Mouse (Mus musculus) myocyte (in vitro differentiated cells): ENCODE measurements around the gene Pvr.

Source experiments
- CEBPB ChIP-seq: IDR thresholded peaks from 2 replicates; pipeline ENCODE4 v1.6.1; 2011; ENCODE audit warnings: mild to moderate bottlenecking, moderate library complexity; ENCODE audit not compliant: poor library complexity, insufficient read depth, severe bottlenecking
- E2F4 ChIP-seq: IDR thresholded peaks from one replicate; pipeline ENCODE4 v1.6.1; 2011; ENCODE audit warnings: mild to moderate bottlenecking, control low read depth, moderate library complexity; ENCODE audit not compliant: insufficient read depth
- MAX ChIP-seq: IDR thresholded peaks from one replicate; pipeline ENCODE4 v1.6.1; 2011; ENCODE audit warnings: low read depth, mild to moderate bottlenecking, control low read depth
- MYOD1 ChIP-seq, 3 experiments: IDR thresholded peaks; one replicate each; pipeline ENCODE4 v1.6.1; 2011; ENCODE audit warnings: control low read depth in 2 of 3, low read depth in 2 of 3, mild to moderate bottlenecking in 2 of 3, moderate library complexity in 1 of 3; ENCODE audit not compliant: insufficient read length in 2 of 3, control insufficient read depth in 1 of 3
- MYOG ChIP-seq, 3 experiments: IDR thresholded peaks; one replicate each; pipeline ENCODE4 v1.6.1; 2011; ENCODE audit warnings: control low read depth in 2 of 3, low read depth in 2 of 3, mild to moderate bottlenecking in 2 of 3; ENCODE audit not compliant: insufficient read length in 2 of 3, control insufficient read depth in 1 of 3, insufficient read depth in 1 of 3
- POLR2A ChIP-seq: IDR thresholded peaks from one replicate; pipeline ENCODE4 v1.6.1; 2011; ENCODE audit warnings: low read depth, mild to moderate bottlenecking, control low read depth, moderate library complexity; ENCODE audit not compliant: insufficient read length
- POLR2AphosphoS2 ChIP-seq: IDR thresholded peaks from one replicate; pipeline ENCODE4 v1.6.1; 2011; ENCODE audit warnings: low read depth, control low read depth; ENCODE audit not compliant: insufficient read length
- REST ChIP-seq: IDR thresholded peaks from one replicate; pipeline ENCODE4 v1.6.1; 2011; ENCODE audit warnings: mild to moderate bottlenecking, control low read depth, moderate library complexity; ENCODE audit not compliant: insufficient read depth, insufficient read length
- SRF ChIP-seq: IDR thresholded peaks from one replicate; pipeline ENCODE4 v1.6.1; 2011; ENCODE audit warnings: low read depth; ENCODE audit not compliant: control insufficient read depth, insufficient read length
- TCF12 ChIP-seq: IDR thresholded peaks from one replicate; pipeline ENCODE4 v1.6.1; 2011; ENCODE audit warnings: mild to moderate bottlenecking, control low read depth; ENCODE audit not compliant: poor library complexity, insufficient read depth, severe bottlenecking
- TCF3 ChIP-seq: IDR thresholded peaks from one replicate; pipeline ENCODE4 v1.6.1; 2011; ENCODE audit warnings: low read depth, control low read depth; ENCODE audit not compliant: insufficient read length
- USF1 ChIP-seq: IDR thresholded peaks from one replicate; pipeline ENCODE4 v1.6.1; 2011; ENCODE audit warnings: low read depth, mild to moderate bottlenecking, control low read depth, moderate library complexity

DNA sequence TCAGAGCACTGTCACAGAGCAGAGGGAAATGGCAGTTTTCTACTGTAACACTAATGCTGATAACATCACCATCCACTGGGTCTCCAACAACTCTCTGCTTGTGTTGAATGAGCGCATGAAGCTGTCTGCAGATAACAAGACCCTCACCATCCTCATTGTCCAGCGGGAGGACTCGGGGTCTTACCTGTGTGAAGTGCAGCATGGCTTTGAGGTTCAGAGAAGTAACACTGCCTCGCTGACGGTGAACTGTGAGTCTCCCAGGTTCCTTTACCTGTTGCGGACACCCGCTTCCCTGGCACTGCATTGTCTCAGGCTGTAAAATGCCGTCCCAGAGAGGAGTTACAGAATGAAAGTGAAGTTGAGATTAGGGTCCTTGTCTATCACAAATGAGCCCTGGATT lies 49.2 kb upstream of the Pvr start:
- no peak for TF ChIP-seq POLR2A
- no peak for TF ChIP-seq CEBPB
- TF ChIP-seq MYOD1 (IDR thresholded peaks at IDR 0.05; ENCODE audit: control insufficient read depth in 1 of 3, insufficient read length in 2 of 3, low read depth in 2 of 3) = no peak
- no peak for TF ChIP-seq TCF12
- TF ChIP-seq USF1 = no peak
- no peak for TF ChIP-seq TCF3
- no peak for TF ChIP-seq E2F4
- TF ChIP-seq SRF = no peak
- no peak for TF ChIP-seq MAX
- TF ChIP-seq REST = no peak
- no peak for TF ChIP-seq POLR2AphosphoS2
- TF ChIP-seq MYOG (IDR thresholded peaks at IDR 0.05; ENCODE audit: control insufficient read depth in 1 of 3, insufficient read depth in 1 of 3, insufficient read length in 2 of 3, low read depth in 2 of 3) = no peak
